In the genomic region with DNA sequence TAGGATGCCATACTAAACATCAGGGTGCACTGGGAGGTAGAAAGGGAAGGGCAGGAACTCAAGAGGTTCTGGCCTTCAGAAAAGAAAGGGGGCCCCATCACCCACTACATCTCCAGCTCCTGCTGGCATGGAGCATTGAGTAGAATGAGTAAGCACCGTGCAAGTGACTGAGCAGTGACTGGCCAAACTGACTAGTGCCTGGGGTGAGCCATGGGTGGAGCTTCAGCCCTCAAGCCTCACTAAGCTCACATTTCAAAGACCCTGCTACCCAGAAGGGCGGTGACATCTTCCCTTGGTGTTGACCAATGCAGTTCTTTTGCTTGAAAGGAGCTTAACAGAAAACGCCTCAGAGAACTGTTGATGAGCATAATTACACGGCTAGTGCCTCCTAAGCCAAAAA, we compare ENCODE assay signal across 25 mouse cellular contexts.
DNase-seq lines count a peak whose midpoint lies in the region; ATAC-seq and TF ChIP-seq lines count a peak whose summit lies in the region.
"Had no signal": no experiment of that assay in that cellular context is flagged by ENCODE, and none has a peak within 500 bp of the region (broad histone marks: within the 10 kb centered on the region; RNA-seq: fewer than 3 reads in every experiment).

No protein-coding gene starts in this region.

- no peak for TF ChIP-seq CTCF in liver, postnatal 0 days (IDR thresholded peaks at IDR 0.05; ENCODE audit: low read depth)
- no peak for TF ChIP-seq CTCF in MEL (IDR thresholded peaks at IDR 0.05 in 2 of 3, conservative IDR thresholded peaks at IDR 0.05 in 1 of 3; ENCODE audit: control insufficient read depth in 1 of 3, insufficient read depth in 1 of 3, low read depth in 2 of 3, low read length in 3 of 3, poor library complexity in 1 of 3, severe bottlenecking in 1 of 3)

- no peak overlapping the region for H3K9ac ChIP-seq in liver, postnatal 0 days (replicated peaks)
- no peak overlapping the region for H3K9ac ChIP-seq in liver, embryonic 11.5 days (ENCODE audit: low read depth, low read length)
- H3K9ac ChIP-seq in MEL (ENCODE audit: control insufficient read depth, low read depth, low read length, poor library complexity, severe bottlenecking), result no peak overlapping the region
- H3K9ac ChIP-seq: embryonic facial prominence, embryonic 13.5 days; forebrain, postnatal 0 days; hindbrain, embryonic 15.5 days; limb, embryonic 12.5 days; liver, embryonic 13.5 days; lung, embryonic 15.5 days had no signal

- no peak overlapping the region for H3K4me2 ChIP-seq in liver, postnatal 0 days (ENCODE audit: low read depth, low read length)
- no peak overlapping the region for H3K4me2 ChIP-seq in liver, embryonic 11.5 days
- H3K4me2 ChIP-seq: embryonic facial prominence, embryonic 13.5 days; heart, embryonic 11.5 days; hindbrain, embryonic 15.5 days; limb, embryonic 12.5 days; liver, embryonic 13.5 days; lung, embryonic 15.5 days had no signal

- no peaks in the 10 kb centered on the region; the same call in 1 of the 2 replicates for H3K4me1 ChIP-seq in liver, postnatal 0 days (ENCODE audit: insufficient read depth)
- H3K4me1 ChIP-seq in liver, embryonic 11.5 days (replicated peaks; ENCODE audit: control insufficient read depth, insufficient read depth, low read length), result no peaks in the 10 kb centered on the region
- peaks cover 16 to 20% of the 10 kb centered on the region in 2 experiments for H3K4me1 ChIP-seq in MEL (ENCODE audit: control insufficient read depth in 1 of 2, insufficient read depth in 2 of 2, low read length in 2 of 2)
- H3K4me1 ChIP-seq: liver, embryonic 13.5 days had no signal

- no peaks in the 10 kb centered on the region for H3K27me3 ChIP-seq in liver, postnatal 0 days (ENCODE audit: insufficient read depth, low read length)
- no peaks in the 10 kb centered on the region for H3K27me3 ChIP-seq in liver, embryonic 11.5 days (replicated peaks; ENCODE audit: control insufficient read depth, insufficient read depth, low read length)
- H3K27me3 ChIP-seq in MEL (ENCODE audit: control insufficient read depth in 1 of 2, insufficient read depth in 2 of 2, low read length in 2 of 2), result no peaks in the 10 kb centered on the region
- H3K27me3 ChIP-seq: embryonic facial prominence, embryonic 13.5 days; hindbrain, embryonic 15.5 days; limb, embryonic 12.5 days; liver, embryonic 13.5 days; lung, embryonic 15.5 days had no signal

- no peak for TF ChIP-seq RAD21 in MEL (IDR thresholded peaks at IDR 0.05; ENCODE audit: low read depth, low read length)

- DNase-seq in liver, postnatal 0 days, result peak; percentile 6
- no peak for DNase-seq in liver, embryonic 11.5 days (ENCODE audit: low spot score)
- DNase-seq in MEL (ENCODE audit: low read depth, low spot score) (peak; percentile 71), adipocyte (ENCODE audit: low spot score) (no peak)
- peak; percentile 11 for DNase-seq in fibroblast of lung, adult 2 months (ENCODE audit: low read depth)
- DNase-seq in adrenal gland, adult 18-20 months (ENCODE audit: low spot score in 2 of 2), result no peak
- DNase-seq: adrenal gland, postnatal 14 days; cerebellum, adult 11-12 months; cerebellum, postnatal 36 days; forebrain, postnatal 0 days; heart, postnatal 14 days; kidney, postnatal 36 days; liver, embryonic 13.5 days; lung, postnatal 4 days; midbrain, embryonic 14.5 days; right cerebral cortex, postnatal 25 days had no signal

- no peak; a peak in 1 of 4 replicates for TF ChIP-seq POLR2A in MEL (IDR thresholded peaks at IDR 0.05; ENCODE audit: control insufficient read depth in 1 of 2, insufficient read depth in 1 of 2, low read depth in 1 of 2, low read length in 2 of 2, poor library complexity in 1 of 2)

- no peaks in the 10 kb centered on the region for H3K9me3 ChIP-seq in liver, postnatal 0 days (ENCODE audit: low read length)
- no peaks in the 10 kb centered on the region for H3K9me3 ChIP-seq in liver, embryonic 11.5 days (ENCODE audit: control insufficient read depth, low read length)
- H3K9me3 ChIP-seq in MEL (replicated peaks; ENCODE audit: insufficient read depth, low read length), result no peaks in the 10 kb centered on the region
- H3K9me3 ChIP-seq: embryonic facial prominence, embryonic 13.5 days; hindbrain, embryonic 15.5 days; limb, embryonic 12.5 days; liver, embryonic 13.5 days; lung, embryonic 15.5 days had no signal

- no peaks in the 10 kb centered on the region for H3K79me2 ChIP-seq in MEL (ENCODE audit: control insufficient read depth, insufficient read depth, low read length, poor library complexity)

- WGBS in liver, postnatal 0 days (ENCODE audit: insufficient replicate concordance), result 46% methylated on average over 4 of the region's 4 CpGs
- WGBS in liver, embryonic 11.5 days, result 37% methylated on average over 4 of the region's 4 CpGs

- TF ChIP-seq EP300 in liver, postnatal 0 days (IDR thresholded peaks at IDR 0.05; ENCODE audit: low read depth), result no peak
- peak; percentile 31 to 51; a peak in 2 of 4 replicates for TF ChIP-seq EP300 in MEL (IDR thresholded peaks at IDR 0.05; ENCODE audit: low read depth in 1 of 2, low read length in 2 of 2)

- no peaks in the 10 kb centered on the region for H3K36me3 ChIP-seq in liver, postnatal 0 days (replicated peaks; ENCODE audit: insufficient read depth, low read length)
- H3K36me3 ChIP-seq in liver, embryonic 11.5 days (ENCODE audit: control insufficient read depth, insufficient read depth, low read length), result no peaks in the 10 kb centered on the region
- peaks cover 0 to 7% of the 10 kb centered on the region in 2 experiments; a peak in 2 of 4 replicates for H3K36me3 ChIP-seq in MEL (ENCODE audit: control insufficient read depth in 1 of 2, insufficient read depth in 2 of 2, low read length in 2 of 2)
- H3K36me3 ChIP-seq: embryonic facial prominence, embryonic 13.5 days; G1E; hindbrain, embryonic 15.5 days; limb, embryonic 12.5 days; liver, embryonic 13.5 days; lung, embryonic 15.5 days had no signal

- H3K27ac ChIP-seq in liver, postnatal 0 days (ENCODE audit: low read depth), result no peak overlapping the region
- H3K27ac ChIP-seq in liver, embryonic 11.5 days (ENCODE audit: low read depth, low read length), result no peak overlapping the region
- peak overlapping the region; percentile 30; the same call in 1 of the 2 replicates for H3K27ac ChIP-seq in MEL (ENCODE audit: control insufficient read depth, low read depth, low read length)
- H3K27ac ChIP-seq: embryonic facial prominence, embryonic 13.5 days; hindbrain, embryonic 15.5 days; limb, embryonic 12.5 days; liver, embryonic 13.5 days; lung, embryonic 15.5 days had no signal

- ATAC-seq in liver, postnatal 0 days, result no peak
- no peak for ATAC-seq in liver, embryonic 11.5 days (replicated peaks; ENCODE audit: low FRiP score)
- ATAC-seq in activated CD4-positive, CD25-positive, alpha-beta regulatory T cell, adult 4 months, result no peak
- ATAC-seq: CD4-positive, CD25-positive, alpha-beta regulatory T cell, adult 4 months; forebrain, postnatal 0 days; intestine, embryonic 16.5 days had no signal

- H3K4me3 ChIP-seq in liver, postnatal 0 days (ENCODE audit: low read depth, low read length), result no peak overlapping the region
- H3K4me3 ChIP-seq in liver, embryonic 11.5 days (ENCODE audit: low read depth, low read length), result no peak overlapping the region
- H3K4me3 ChIP-seq in MEL (ENCODE audit: control insufficient read depth in 1 of 2, insufficient read depth in 1 of 2, low read depth in 2 of 2, low read length in 2 of 2), result no peak overlapping the region
- H3K4me3 ChIP-seq: embryonic facial prominence, embryonic 13.5 days; hindbrain, embryonic 15.5 days; limb, embryonic 12.5 days; liver, embryonic 13.5 days; lung, embryonic 15.5 days had no signal

TF ChIP-seq in MEL, 35 proteins besides CTCF, POLR2A, EP300 and RAD21:
- TF ChIP-seq ZKSCAN1 (IDR thresholded peaks at IDR 0.05; ENCODE audit: low read depth, low read length), result no peak
- TF ChIP-seq ETS1 (IDR thresholded peaks at IDR 0.05; ENCODE audit: low read depth, low read length), result peak; percentile 23; the same call in 1 of the 2 replicates

Comparison
In these comparisons a context has a peak if more than half of its experiments do, and no peak if none do; other contexts are left out.
1. DNase-seq: peak in liver, postnatal 0 days (single experiment), MEL (single experiment) and fibroblast of lung, adult 2 months (single experiment); none in liver, embryonic 11.5 days (single experiment), adrenal gland, adult 18-20 months (0 of 2) and adipocyte (single experiment).